Mouse (Mus musculus) urinary bladder, postnatal 25 days (tissue): ENCODE results near the gene Gm10718.
"Not testable (repeated sequence)": the region's sequence is repeated elsewhere in the genome, so short reads cannot be mapped to it uniquely, and the experiment has no call there.

Experiments used
- DNase-seq: peaks from one replicate; pipeline ENCODE4 v3.0.0; 2022; ENCODE audit warnings: low spot score

Gene Gm10718

DNA sequence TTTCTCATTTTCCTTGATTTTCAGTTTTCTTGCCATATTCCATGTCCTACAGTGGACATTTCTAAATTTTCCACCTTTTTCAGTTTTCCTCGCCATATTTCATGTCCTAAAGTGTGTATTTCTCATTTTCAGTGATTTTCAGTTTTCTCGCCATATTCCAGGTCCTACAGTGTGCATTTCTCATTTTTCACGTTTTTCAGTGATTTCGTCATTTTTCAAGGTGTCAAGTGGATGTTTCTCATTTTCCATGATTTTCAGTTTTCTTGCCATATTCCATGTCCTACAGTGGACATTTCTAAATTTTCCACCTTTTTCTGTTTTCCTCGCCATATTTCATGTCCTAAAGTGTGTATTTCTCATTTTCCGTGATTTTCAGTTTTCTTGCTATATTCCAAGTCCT lies 2.3 kb downstream of the Gm10718 start:
- DNase-seq: peak; percentile 68

DNA sequence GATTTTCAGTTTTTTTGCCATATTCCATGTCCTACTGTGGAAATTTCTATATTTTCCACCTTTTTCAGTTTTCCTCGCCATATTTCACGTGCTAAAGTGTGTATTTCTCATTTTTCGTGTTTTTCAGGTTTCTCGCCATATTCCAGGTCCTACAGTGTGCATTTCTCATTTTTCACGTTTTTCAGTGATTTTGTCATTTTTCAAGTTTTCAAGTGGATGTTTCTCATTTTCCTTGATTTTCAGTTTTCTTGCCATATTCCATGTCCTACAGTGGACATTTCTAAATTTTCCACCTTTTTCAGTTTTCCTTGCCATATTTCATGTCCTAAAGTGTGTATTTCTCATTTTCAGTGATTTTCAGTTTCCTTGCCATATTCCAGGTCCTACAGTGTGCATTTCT lies 2.8 kb downstream of the Gm10718 start:
- not testable (repeated sequence) for DNase-seq

DNA sequence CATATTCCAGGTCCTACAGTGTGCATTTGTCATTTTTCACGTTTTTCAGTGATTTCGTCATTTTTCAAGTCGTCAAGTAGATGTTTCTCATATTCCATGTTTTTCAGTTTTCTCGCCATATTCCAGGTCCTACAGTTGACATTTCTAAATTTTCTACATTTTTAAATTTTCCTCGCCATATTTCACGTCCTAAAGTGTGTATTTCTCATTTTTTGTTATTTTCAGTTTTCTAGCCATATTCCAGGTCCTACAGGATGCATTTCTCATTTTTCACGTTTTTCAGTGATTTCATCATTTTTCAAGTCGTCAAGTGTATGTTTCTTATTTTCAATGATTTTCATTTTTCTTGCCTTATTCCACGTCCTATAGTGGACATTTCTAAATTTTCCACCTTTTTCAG lies 3.4 kb downstream of the Gm10718 start:
- DNase-seq: not testable (repeated sequence)

DNA sequence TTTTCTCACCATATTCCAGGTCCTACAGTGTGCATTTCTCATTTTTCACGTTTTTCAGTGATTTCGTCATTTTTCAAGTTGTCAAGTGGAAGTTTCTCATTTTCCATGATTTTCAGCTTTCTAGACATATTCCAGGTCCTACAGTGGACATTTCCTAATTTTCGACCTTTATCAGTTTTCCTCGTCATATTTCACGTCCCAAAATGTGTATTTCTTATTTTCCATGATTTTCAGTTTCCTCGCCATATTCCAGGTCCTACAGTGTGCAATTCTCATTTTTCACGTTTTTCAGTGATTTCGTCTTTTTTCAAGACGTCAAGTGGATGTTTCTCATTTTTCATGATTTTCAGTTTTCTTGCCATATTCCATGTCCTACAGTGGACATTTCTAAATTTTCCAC lies 3.9 kb downstream of the Gm10718 start:
- not testable (repeated sequence) for DNase-seq

DNA sequence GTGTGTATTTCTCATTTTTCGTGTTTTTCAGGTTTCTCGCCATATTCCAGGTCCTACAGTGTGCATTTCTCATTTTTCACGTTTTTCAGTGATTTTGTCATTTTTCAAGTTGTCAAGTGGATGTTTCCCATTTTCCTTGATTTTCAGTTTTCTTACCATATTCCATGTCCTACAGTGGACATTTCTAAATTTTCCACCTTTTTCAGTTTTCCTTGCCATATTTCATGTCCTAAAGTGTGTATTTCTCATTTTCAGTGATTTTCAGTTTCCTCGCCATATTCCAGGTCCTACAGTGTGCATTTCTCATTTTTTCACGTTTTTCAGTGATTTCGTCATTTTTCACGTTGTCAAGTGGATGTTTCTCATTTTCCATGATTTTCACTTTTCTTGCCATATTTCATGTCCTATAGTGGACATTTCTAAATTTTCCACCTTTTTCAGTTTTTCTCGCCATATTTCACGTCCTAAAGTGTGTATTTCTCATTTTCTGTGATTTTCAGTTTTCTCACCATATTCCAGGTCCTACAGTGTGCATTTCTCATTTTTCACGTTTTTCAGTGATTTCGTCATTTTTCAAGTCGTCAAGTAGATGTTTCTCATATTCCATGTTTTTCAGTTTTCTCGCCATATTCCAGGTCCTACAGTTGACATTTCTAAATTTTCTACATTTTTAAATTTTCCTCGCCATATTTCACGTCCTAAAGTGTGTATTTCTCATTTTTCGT lies 6.1 kb downstream of the Gm10718 start:
- peak; percentile 12 for DNase-seq

DNA sequence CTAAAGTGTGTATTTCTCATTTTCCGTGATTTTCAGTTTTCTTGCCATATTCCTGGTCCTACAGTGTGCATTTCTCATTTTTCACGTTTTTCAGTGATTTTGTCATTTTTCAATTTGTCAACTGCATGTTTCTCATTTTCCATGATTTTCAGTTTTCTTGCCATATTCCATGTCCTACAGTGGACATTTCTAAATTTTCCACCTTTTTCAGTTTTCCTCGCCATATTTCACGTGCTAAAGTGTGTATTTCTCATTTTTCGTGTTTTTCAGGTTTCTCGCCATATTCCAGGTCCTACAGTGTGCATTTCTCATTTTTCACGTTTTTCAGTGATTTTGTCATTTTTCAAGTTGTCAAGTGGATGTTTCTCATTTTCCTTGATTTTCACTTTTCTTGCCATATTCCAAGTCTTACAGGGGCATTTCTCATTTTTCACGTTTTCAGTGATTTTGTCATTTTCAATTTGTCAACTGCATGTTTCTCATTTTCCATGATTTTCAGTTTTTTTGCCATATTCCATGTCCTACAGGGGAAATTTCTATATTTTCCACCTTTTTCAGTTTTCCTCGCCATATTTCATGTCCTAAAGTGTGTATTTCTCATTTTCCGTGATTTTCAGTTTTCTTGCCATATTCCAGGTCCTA lies 7.5 kb downstream of the Gm10718 start:
- DNase-seq: not testable (repeated sequence)

DNA sequence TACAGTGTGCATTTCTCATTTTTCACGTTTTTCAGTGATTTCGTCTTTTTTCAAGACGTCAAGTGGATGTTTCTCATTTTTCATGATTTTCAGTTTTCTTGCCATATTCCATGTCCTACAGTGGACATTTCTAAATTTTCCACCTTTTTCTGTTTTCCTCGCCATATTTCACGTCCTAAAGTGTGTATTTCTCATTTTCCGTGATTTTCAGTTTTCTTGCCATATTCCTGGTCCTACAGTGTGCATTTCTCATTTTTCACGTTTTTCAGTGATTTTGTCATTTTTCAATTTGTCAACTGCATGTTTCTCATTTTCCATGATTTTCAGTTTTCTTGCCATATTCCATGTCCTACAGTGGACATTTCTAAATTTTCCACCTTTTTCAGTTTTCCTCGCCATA lies 11.0 kb downstream of the Gm10718 start, which contains the start of gene Gm17535:
Gene Gm17535, plus strand, starts transcription at position 301 of the 400 bp plus-strand sequence.
- DNase-seq: not testable (repeated sequence)

DNA sequence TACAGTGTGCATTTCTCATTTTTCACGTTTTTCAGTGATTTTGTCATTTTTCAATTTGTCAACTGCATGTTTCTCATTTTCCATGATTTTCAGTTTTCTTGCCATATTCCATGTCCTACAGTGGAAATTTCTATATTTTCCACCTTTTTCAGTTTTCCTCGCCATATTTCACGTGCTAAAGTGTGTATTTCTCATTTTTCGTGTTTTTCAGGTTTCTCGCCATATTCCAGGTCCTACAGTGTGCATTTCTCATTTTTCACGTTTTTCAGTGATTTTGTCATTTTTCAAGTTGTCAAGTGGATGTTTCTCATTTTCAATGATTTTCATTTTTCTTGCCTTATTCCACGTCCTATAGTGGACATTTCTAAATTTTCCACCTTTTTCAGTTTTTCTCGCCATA lies 13.2 kb downstream of the Gm10718 start, which contains the start of gene Gm10715:
Gene Gm10715, plus strand, starts transcription at position 301 of the 400 bp plus-strand sequence.
- DNase-seq: not testable (repeated sequence)

DNA sequence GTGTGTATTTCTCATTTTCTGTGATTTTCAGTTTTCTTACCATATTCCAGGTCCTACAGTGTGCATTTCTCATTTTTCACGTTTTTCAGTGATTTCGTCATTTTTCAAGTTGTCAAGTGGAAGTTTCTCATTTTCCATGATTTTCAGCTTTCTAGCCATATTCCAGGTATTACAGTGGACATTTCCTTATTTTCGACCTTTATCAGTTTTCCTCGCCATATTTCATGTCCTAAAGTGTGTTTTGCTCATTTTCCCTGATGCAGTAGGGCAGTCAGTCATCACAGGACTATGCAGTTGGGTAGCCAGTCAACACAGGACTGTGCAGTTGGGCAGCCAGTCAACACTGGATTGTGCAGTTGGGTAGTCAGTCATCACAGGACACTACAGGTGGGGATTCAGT lies 14.8 kb downstream of the Gm10718 start:
- not testable (repeated sequence) for DNase-seq
